Mouse (Mus musculus) urinary bladder, postnatal 10 days (tissue): ENCODE data around the gene Neurl3.

ENCODE experiments used
- DNase-seq: peaks from one replicate; pipeline ENCODE4 v3.0.0; 2022; ENCODE audit warnings: low spot score

Gene Neurl3

GRCm38 (mm10) chr1:36257276-36257675 is 17.2 kb downstream of the Neurl3 start:
- DNase-seq, result no peak

DNA sequence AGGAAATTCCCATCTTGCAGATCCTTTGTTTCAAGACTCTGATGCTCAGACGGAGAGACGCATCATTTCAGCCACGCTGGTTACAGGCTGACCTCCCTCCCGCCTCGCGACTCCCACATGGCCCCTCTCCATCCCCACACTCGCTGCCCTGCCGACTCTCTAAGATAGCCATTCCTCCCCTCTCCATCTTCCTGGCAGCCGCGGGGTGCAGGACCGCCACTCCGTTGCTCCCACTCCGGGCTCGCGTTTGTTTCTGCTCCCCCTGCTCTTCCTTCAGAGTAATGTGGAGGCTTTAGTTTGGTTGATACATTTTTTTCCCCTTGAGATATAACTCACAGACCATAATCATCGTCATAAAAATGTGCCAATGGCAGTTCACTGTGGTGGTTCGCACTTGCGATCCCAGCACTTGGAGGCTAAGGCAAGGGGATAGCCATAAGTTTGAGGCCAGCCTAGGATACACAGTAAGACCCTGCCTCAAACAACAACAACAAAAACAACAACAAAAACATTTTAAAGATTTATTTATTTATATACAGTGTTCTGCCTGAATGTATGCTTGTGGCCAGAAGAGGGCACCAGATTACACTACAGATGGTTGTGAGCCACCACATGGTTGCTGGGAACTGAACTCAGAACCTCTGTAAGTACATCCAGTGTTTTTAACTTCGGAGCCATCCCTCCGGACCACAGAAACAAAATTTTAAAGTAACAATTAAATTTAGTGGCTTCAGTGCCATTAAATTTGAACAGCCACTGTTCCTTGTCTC is 18.4 kb downstream of the Neurl3 start:
- DNase-seq, result no peak

GRCm38 (mm10) chr1:36254635-36255360 is 19.7 kb downstream of the Neurl3 start:
- no peak for DNase-seq

DNA sequence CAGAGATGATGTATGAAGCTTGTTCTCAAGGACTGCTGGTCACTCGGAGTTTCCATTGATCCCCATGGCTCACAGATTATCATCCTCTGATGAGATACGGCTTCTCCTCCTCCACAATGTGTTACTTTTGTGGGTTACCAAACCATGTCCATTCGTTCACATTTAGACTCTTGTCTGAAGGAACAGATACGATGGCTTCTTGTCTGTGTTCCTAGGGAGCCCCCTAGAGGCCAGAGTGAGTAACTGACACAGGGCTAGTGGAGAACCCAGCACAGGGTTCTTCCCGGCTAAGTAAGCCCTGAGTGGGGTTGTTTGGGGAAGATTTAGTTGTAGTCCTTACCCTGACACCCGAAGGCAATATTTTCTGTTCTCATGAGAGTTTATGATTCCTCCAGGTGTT is 21.7 kb downstream of the Neurl3 start:
- no peak for DNase-seq

DNA sequence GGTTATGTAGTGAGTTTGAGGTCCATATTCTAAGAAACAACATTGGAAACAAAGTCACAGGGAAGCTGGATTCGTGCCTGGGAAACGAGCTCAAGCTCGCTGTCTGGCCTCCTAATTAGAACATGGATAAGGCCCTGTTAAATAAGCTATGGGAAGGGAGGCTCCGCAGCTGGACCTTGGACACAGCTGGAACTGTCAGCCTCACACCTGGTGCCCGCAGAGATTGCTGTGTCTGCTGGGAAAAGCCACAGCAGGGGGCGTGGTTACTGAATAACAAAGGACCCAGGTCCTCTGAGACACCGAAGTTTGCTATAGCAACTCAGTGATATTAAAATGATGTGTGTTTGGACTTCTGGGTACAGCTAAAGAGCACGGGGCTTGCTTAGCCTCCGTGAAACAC is 23.1 kb downstream of the Neurl3 start:
- no peak for DNase-seq

DNA sequence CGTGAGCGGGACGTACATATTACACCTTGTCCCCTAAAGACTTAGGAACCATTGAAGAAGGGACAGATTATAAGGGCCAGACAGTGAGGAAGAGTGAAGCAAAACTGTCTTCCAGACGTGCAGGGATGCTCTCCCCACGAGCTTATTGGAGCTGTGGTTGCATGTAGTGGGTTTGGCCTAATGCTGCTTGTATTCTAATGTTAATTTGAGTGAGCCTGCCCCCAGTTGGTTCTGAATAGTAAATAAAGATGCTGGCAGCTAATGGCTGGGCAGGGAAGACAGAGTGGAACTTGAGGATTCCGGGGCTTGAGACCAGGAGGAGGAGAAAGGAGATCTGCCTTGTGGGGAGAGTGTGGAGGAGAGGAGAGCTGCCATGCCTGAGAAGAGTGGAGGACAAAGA is 27.8 kb downstream of the Neurl3 start:
- no peak for DNase-seq

DNA sequence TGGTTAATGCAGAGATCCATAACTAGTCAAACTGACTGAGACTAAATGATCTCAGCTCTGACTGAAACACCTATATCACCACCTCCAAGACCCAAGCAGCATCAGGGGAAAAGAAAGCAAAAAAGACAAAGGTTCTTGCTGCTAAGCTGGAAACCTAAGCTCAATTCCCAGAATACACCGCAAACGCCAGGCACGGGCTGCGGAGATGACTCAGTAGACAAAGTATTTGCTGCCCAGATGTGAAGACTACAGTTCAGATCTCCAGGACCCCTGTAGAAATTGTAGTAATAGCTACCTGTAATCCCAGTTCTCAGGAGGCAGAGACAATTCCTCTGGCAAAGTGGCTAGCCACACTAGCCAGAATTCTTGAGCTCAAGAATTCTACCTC is 29.7 kb downstream of the Neurl3 start:
- DNase-seq, result no peak

DNA sequence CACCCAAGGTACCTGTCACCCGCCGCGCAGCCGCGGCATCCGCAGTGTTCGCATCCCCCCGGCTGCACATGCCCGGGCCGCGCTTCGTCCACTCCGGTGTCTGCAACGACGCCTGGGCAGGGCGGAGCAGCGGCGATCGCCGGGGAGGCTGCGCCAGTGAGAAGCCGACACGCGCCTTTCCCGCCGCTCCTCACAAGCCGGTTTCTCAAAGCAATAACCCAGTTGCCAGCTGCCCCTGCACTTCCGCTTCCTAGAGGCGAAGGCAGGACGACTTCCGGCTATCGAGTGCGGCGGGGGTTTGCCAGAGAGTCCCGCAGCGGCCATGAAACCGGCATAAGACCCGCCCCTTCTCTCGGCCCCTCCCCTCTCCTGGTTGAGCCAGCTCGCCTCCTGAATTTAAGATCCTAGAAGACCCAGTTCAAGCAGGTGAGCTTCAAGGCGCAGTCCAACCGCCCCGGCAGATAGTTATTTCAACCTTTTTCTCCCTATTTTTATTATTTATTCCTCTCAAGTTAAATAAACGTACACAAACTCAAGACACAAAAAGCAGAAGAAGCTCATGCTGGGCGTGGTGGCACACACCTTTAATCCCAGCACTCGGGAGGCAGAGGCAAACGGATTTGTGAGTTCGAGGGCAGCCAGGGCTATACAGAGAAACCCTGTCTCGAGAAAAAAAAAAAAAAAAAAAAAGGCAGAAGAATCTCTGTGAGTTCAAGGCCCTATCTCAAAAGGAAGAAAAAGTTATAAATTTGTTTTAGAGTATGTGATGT is 30.2 kb downstream of the Neurl3 start, which contains the start of gene Uggt1:
Gene Uggt1 (minus strand): TSS at position 663 of the 770 bp plus-strand sequence.
- peak; percentile 70 for DNase-seq

DNA sequence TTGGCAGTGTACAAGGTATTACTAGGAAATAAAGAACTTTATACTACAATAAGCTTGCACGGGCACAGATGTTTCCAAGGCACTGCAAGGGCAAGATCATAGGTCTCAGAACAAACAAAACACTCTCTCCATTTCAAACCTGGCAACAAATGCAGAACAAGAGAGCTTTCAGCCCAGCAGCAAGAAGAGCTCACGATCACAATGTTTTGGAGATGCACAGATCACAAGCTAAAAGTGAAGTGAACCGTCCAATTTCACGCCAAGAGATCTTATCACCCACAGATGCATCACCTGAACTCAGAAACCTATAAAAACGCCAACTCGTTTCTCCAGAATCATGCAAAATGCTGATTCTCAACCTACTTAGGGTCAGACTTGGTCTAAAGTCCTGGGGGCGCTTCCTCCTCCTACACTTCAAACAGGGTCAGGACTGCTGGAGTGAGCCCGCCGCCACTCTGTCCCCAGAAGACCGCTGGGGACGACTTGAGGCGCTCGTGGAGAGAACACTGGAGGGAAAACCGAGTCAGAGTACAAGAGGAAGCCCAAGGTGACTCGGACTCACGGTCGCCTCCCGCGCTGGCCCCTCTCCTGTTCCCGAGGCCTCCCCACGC is 30.9 kb downstream of the Neurl3 start:
- DNase-seq, result no peak

- DNase-seq, result no peak
These were observed 32.5 kb downstream of the Neurl3 start for GRCm38 (mm10) chr1:36241903-36242429.

DNA sequence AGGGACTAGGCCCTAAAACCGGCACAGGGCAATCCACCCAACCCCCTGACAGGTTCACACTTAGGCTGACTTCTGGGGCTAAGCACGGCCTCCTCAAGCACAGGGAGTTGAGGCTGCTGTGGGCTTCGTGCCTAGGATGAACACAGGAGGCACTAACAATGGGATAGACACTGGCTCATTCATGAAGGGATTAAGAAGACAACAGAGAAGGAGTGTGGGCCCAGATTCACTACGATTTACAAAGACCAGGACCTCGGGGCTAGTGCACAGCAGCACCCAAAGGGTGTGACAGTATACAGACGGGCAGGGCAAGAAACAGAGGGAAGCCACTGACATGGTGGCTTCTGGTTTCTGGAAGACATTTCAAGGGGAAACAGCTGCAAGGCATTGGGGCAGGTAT is 34.3 kb downstream of the Neurl3 start:
- DNase-seq, result no peak

DNA sequence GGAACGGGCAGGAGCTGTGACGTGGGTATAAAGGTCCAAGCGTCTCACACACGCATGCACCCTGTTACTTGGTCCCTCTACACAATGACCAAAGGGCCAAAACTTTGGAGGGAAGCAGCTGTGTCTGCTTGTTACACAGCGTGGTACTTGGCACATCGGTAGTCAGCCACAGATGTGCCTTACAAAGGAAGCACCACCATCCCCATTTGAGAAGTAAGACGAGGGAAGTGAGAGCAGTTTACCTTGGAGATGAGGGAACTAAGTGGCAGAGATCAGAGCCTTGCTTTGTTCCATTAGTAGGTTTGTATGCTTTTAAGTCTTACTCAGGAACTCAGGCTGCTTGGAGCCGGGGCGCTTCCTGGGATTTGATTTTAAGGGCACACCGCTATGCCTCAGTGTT is 35.1 kb downstream of the Neurl3 start:
- no peak for DNase-seq

GRCm38 (mm10) chr1:36235855-36236254 is 38.6 kb downstream of the Neurl3 start:
- DNase-seq, result no peak

DNA sequence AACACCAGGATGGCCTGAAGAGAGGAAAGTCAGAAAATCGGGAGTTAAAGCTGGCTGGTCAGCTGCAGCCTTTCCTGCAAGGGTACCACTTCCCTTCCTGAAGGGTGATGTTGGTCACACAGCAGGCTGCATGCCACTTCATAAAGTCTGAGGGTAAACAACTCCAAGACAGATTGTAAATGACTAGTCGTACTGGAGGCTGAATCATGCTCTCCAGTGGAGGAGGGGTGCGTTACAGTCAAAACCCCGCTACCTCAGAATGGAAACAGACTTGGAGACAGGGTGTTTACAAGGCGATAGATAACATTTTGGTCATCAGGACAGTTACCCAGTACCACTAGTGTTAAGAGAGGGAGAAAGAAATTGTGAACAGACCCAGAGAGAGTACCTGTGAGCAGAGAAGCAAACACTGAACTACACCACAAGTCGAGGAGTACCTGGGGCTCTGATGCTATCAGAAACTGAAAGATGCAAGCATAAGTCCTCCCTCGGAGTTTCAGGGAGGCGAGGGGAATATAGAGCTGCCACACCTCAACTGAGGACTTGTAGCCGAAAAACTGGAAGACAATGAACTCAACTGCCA is 39.3 kb downstream of the Neurl3 start:
- DNase-seq, result no peak

DNA sequence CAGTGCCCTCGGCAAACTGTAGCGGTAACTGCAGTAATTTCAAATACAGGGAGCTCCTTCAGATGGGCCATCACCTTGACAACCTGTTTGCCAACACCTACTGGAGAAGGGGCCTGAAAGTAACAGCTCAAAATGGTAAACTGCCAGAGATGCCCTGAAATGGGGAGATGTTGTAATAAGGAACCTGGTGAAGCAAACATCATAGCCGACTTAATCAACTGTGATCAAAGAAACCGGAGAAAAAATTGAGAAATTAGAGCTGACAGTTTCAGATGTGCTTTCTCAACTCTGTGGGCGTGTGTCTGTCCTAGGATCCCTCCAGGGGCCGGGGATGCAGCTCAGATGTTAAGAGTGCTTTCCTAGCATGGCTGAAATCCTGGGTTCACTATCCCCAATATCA is 41.3 kb downstream of the Neurl3 start:
- no peak for DNase-seq

- DNase-seq, result no peak
These were observed 43.4 kb downstream of the Neurl3 start for GRCm38 (mm10) chr1:36230919-36231705.

- no peak for DNase-seq
These were observed 46.0 kb downstream of the Neurl3 start for GRCm38 (mm10) chr1:36228461-36228860.

GRCm38 (mm10) chr1:36224648-36225047 is 49.8 kb downstream of the Neurl3 start:
- no peak for DNase-seq
